Mouse (Mus musculus): Measurements from ENCODE around the gene Pde4dip. TPM values are rescaled to one million over a fixed set of nuclear protein-coding genes. Genes with fewer than 3 reads are reported as not detected.

Gene Pde4dip
- polyA plus RNA-seq, 2 experiments, result 4.0 to 6.7 TPM

DNA sequence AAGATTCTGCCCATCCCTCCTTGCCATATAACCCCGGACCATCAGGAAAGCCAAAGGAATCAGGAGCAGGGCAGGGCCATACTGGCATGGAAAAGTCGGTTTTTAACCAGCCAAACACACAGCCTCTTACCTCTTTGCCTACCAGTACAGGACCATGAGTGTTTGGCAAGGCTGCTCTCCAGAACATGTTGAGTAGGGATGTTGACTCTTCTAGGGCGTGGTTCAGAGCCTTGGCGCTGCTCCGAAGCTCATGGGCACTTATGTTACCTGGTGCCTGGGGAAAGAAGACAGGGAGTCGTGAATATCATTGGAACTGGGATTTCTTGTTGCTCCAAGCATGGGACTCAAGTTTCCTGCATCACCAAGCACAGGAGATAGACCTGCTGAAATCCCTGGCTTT lies 194.7 kb downstream of the Pde4dip start:
- H3K9me3 ChIP-seq (ENCODE audit: control insufficient read depth, low read length), result no peaks in the 10 kb centered on the region
- no peaks in the 10 kb centered on the region for H3K36me3 ChIP-seq (replicated peaks; ENCODE audit: control insufficient read depth, insufficient read depth, low read depth)
- H3K9ac ChIP-seq (replicated peaks), result no peak overlapping the region
- H3K27me3 ChIP-seq (ENCODE audit: control insufficient read depth, insufficient read depth, low read length), result no peaks in the 10 kb centered on the region
- H3K4me3 ChIP-seq (ENCODE audit: insufficient read depth in 1 of 2, low read depth in 2 of 2, low read length in 2 of 2), result no peak overlapping the region
- no peak for TF ChIP-seq CTCF (IDR thresholded peaks at IDR 0.05; ENCODE audit: low read depth)
- TF ChIP-seq EP300 (IDR thresholded peaks at IDR 0.05; ENCODE audit: low read depth), result no peak
- no peak overlapping the region for H3K27ac ChIP-seq
- DNase-seq (ENCODE audit: low read depth in 3 of 3, low spot score in 3 of 3), result no peak
- no peak for ATAC-seq (ENCODE audit: insufficient read depth)
- no peak overlapping the region for H3K4me2 ChIP-seq (ENCODE audit: low read depth)
- no peaks in the 10 kb centered on the region for H3K4me1 ChIP-seq (replicated peaks; ENCODE audit: control insufficient read depth in 2 of 2, insufficient read depth in 2 of 2, low read length in 1 of 2)
- 59% methylated on average over 6 of the region's 6 CpGs for WGBS (ENCODE audit: insufficient replicate concordance)

DNA sequence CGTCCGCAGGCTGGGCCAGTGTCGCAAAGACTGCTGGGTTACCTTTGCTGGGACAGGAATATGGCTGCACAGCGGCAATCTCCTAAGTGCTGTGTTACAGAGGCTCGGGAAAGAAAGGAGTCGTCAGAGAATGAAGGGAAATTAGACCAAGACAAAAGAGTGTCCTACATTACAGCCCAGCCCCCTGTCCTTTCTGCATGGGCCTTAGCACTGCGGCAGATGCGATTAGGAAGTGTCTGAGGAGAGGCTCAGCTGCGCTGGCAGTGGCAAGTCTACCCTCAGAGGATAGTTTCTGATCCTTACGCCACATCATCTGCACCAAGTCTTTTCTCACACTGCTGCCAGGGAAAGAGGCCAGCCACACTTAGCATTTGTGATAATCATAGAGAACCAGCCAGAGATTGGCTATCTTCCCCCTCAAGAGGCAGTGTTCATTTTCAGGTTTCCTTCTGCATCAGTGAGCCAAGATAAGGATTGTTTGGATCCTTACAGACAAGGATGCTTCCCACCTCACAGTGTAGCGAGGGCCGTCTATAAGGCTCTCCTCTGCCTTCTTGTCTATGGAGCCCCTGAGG lies 197.0 kb downstream of the Pde4dip start:
- no peaks in the 10 kb centered on the region for H3K4me1 ChIP-seq (replicated peaks; ENCODE audit: control insufficient read depth in 2 of 2, insufficient read depth in 2 of 2, low read length in 1 of 2)
- H3K27me3 ChIP-seq (ENCODE audit: control insufficient read depth, insufficient read depth, low read length), result no peaks in the 10 kb centered on the region
- no peak overlapping the region for H3K4me3 ChIP-seq (ENCODE audit: insufficient read depth in 1 of 2, low read depth in 2 of 2, low read length in 2 of 2)
- DNase-seq (ENCODE audit: low read depth in 3 of 3, low spot score in 3 of 3), result no peak
- H3K36me3 ChIP-seq (replicated peaks; ENCODE audit: control insufficient read depth, insufficient read depth, low read depth), result no peaks in the 10 kb centered on the region
- ATAC-seq (ENCODE audit: insufficient read depth), result no peak
- WGBS (ENCODE audit: insufficient replicate concordance), result 61% methylated on average over 12 of the region's 12 CpGs
- H3K27ac ChIP-seq, result no peak overlapping the region
- no peaks in the 10 kb centered on the region for H3K9me3 ChIP-seq (ENCODE audit: control insufficient read depth, low read length)
- no peak overlapping the region for H3K4me2 ChIP-seq (ENCODE audit: low read depth)
- TF ChIP-seq EP300 (IDR thresholded peaks at IDR 0.05; ENCODE audit: low read depth) (no peak), CTCF (IDR thresholded peaks at IDR 0.05; ENCODE audit: low read depth) (no peak)
- no peak overlapping the region for H3K9ac ChIP-seq (replicated peaks)

DNA sequence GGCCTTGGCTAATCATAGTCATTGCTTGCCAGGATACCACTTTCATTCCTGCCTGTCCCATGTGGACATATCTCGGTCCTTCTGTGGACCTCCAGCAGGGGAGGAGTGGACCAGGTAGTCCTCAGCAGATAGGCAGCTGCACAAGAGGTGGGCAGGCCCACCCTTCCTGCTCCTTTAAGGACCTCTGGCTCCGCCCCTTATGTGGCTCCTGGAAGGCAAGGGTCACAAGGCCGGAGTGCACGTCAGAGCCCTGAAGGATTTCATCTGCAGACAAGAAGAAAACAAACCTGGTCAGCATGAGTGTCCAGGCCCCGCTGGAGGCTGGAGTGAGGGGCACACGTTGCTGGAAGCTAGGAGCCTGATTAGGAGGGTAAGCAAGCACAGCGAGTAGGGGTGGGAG lies 197.9 kb downstream of the Pde4dip start:
- no peak for TF ChIP-seq CTCF (IDR thresholded peaks at IDR 0.05; ENCODE audit: low read depth)
- TF ChIP-seq EP300 (IDR thresholded peaks at IDR 0.05; ENCODE audit: low read depth), result no peak
- Histone ChIP-seq H3K27ac (no peak overlapping the region), H3K4me1 (replicated peaks; ENCODE audit: control insufficient read depth in 2 of 2, insufficient read depth in 2 of 2, low read length in 1 of 2) (no peaks in the 10 kb centered on the region), H3K4me2 (ENCODE audit: low read depth) (no peak overlapping the region), H3K36me3 (replicated peaks; ENCODE audit: control insufficient read depth, insufficient read depth, low read depth) (no peaks in the 10 kb centered on the region), H3K4me3 (ENCODE audit: insufficient read depth in 1 of 2, low read depth in 2 of 2, low read length in 2 of 2) (no peak overlapping the region), H3K27me3 (ENCODE audit: control insufficient read depth, insufficient read depth, low read length) (no peaks in the 10 kb centered on the region), H3K9me3 (ENCODE audit: control insufficient read depth, low read length) (no peaks in the 10 kb centered on the region), H3K9ac (replicated peaks) (no peak overlapping the region)
- WGBS (ENCODE audit: insufficient replicate concordance), result 57% methylated on average over 7 of the region's 7 CpGs
- DNase-seq (ENCODE audit: low read depth in 3 of 3, low spot score in 3 of 3) (no peak), ATAC-seq (ENCODE audit: insufficient read depth) (no peak)

DNA sequence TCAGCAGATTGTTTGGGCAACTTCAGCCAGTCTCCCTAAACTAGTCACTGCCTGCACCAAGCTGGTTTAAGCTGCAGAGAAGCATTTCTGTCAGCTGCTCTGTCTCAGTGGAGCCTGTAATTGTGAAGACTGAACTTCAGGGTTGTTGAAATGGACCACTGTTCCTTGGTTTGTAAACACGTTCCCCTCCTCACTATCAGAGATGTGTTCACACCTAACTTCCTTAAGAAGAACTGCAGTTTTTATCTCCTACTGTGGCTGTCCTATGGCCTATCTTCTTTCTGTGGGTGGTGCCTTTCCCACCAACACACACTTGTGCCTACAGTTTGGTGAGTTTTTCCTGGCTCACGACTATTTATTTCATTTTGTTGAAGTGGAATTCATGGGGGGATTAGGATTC lies 199.2 kb downstream of the Pde4dip start:
- no peak overlapping the region for H3K4me2 ChIP-seq (ENCODE audit: low read depth)
- H3K27ac ChIP-seq, result no peak overlapping the region
- ATAC-seq (ENCODE audit: insufficient read depth) (no peak), DNase-seq (ENCODE audit: low read depth in 3 of 3, low spot score in 3 of 3) (no peak)
- H3K9me3 ChIP-seq (ENCODE audit: control insufficient read depth, low read length), result no peaks in the 10 kb centered on the region
- TF ChIP-seq CTCF (IDR thresholded peaks at IDR 0.05; ENCODE audit: low read depth), result no peak
- no peak for TF ChIP-seq EP300 (IDR thresholded peaks at IDR 0.05; ENCODE audit: low read depth)
- no peak overlapping the region for H3K4me3 ChIP-seq (ENCODE audit: insufficient read depth in 1 of 2, low read depth in 2 of 2, low read length in 2 of 2)
- WGBS (ENCODE audit: insufficient replicate concordance), result 26% methylated on average over 2 of the region's 2 CpGs
- no peaks in the 10 kb centered on the region for H3K4me1 ChIP-seq (replicated peaks; ENCODE audit: control insufficient read depth in 2 of 2, insufficient read depth in 2 of 2, low read length in 1 of 2)
- no peak overlapping the region for H3K9ac ChIP-seq (replicated peaks)
- H3K27me3 ChIP-seq (ENCODE audit: control insufficient read depth, insufficient read depth, low read length), result no peaks in the 10 kb centered on the region
- H3K36me3 ChIP-seq (replicated peaks; ENCODE audit: control insufficient read depth, insufficient read depth, low read depth), result no peaks in the 10 kb centered on the region

DNA sequence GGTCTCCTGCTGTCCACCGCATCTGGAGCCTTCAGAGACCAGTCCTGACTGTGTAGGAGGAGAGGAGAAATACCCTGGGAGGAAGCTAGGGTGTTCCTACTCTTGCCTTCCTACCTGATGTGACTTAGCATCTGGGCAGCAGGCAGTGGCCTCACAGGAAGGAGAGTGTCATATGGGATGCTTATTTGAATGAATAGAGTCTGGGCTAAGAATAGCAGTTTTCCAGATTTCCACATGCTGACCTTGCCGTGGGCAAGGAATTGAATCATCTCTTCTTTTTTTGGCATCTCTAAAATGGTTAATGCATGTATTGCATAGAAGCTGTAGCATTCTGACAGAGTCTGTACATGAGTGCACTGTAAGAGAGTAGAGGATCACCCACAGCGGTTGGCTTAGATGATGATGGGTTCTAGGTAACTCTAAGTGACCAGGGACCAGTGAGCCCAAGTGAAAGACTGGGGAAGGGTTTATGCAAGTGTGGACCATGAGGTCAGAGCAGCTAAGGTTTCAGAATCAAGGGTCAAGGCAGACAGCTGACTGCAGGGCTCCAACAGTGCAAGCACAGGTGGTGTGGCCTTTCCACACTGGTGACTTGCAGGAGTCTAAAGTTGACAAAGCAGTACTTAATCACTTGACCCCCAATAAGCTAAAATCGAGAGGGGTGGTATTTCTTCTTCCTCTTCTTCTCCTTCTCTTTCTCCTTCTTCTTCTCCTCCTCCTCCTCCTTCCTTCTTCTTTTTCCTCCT lies 202.0 kb downstream of the Pde4dip start:
- WGBS (ENCODE audit: insufficient replicate concordance), result 60% methylated on average over 4 of the region's 4 CpGs
- peaks cover 0 to 9% of the 10 kb centered on the region in 2 experiments; a peak in 2 of 4 replicates for H3K4me1 ChIP-seq (replicated peaks; ENCODE audit: control insufficient read depth in 2 of 2, insufficient read depth in 2 of 2, low read length in 1 of 2)
- H3K9ac ChIP-seq (replicated peaks), result no peak overlapping the region
- TF ChIP-seq EP300 (IDR thresholded peaks at IDR 0.05; ENCODE audit: low read depth), result no peak
- TF ChIP-seq CTCF (IDR thresholded peaks at IDR 0.05; ENCODE audit: low read depth), result no peak
- no peak overlapping the region for H3K4me3 ChIP-seq (ENCODE audit: insufficient read depth in 1 of 2, low read depth in 2 of 2, low read length in 2 of 2)
- ATAC-seq (ENCODE audit: insufficient read depth), result no peak
- H3K4me2 ChIP-seq (ENCODE audit: low read depth), result no peak overlapping the region
- H3K27ac ChIP-seq, result no peak overlapping the region
- no peaks in the 10 kb centered on the region; the same call in 1 of the 2 replicates for H3K27me3 ChIP-seq (ENCODE audit: control insufficient read depth, insufficient read depth, low read length)
- no peaks in the 10 kb centered on the region for H3K36me3 ChIP-seq (replicated peaks; ENCODE audit: control insufficient read depth, insufficient read depth, low read depth)
- no peak for DNase-seq (ENCODE audit: low read depth in 3 of 3, low spot score in 3 of 3)
- no peaks in the 10 kb centered on the region for H3K9me3 ChIP-seq (ENCODE audit: control insufficient read depth, low read length)
